Mouse (Mus musculus) liver, embryonic 14.5 days (tissue): ENCODE results near the gene Igfbp7. TPM values are rescaled to one million over a fixed set of nuclear protein-coding genes. Genes with fewer than 3 reads are reported as not detected.

Experiments
- ATAC-seq: fragments of 200-750 bp; cut with Nextera tagmentation; 2 replicates; pipeline ENCODE4 v1.8.0; 2017; ENCODE audit warnings: moderate number of reproducible peaks, mild to moderate bottlenecking, moderate library complexity; ENCODE audit not compliant: insufficient read depth
- DNase-seq, 3 experiments: peaks; one replicate each; pipeline ENCODE4 v3.0.0-alpha.2; 2012 to 2013; ENCODE audit warnings: low read depth in 3 of 3, low spot score in 3 of 3
- H3K27ac ChIP-seq: fragments of 300-500 bp; sonication (generic); 2 replicates; pipeline ENCODE4 v1.5.1; 2014; ENCODE audit warnings: moderate library complexity, mild to moderate bottlenecking, control low read depth, inconsistent platforms
- H3K27me3 ChIP-seq: fragments of 300-500 bp; sonication (generic); 2 replicates; pipeline ENCODE4 v1.6.1; 2014; ENCODE audit warnings: mild to moderate bottlenecking, low read length, moderate library complexity; ENCODE audit not compliant: control insufficient read depth, insufficient read depth
- H3K36me3 ChIP-seq: fragments of 300-500 bp; sonication (generic); replicated peaks from 2 replicates; pipeline ENCODE4 v1.6.1; 2014; ENCODE audit warnings: low read depth; ENCODE audit not compliant: control insufficient read depth, insufficient read depth
- H3K4me1 ChIP-seq, 2 experiments: fragments of 200-500 bp in 1 of 2; fragments of 300-500 bp in 1 of 2; sonication (generic) in 1 of 2; replicated peaks; 2 replicates each; pipeline ENCODE4 v1.6.1; 2012 to 2014; ENCODE audit warnings: antibody characterized with exemption in 1 of 2, inconsistent platforms in 1 of 2, low read length in 1 of 2; ENCODE audit not compliant: control insufficient read depth in 2 of 2, insufficient read depth in 2 of 2
- H3K4me2 ChIP-seq: fragments of 300-500 bp; sonication (generic); 2 replicates; pipeline ENCODE4 v1.6.1; 2014; ENCODE audit warnings: low read depth, mild to moderate bottlenecking, control low read depth, moderate library complexity
- H3K4me3 ChIP-seq, 2 experiments: fragments of 200-500 bp in 1 of 2; fragments of 300-500 bp in 1 of 2; sonication (generic) in 1 of 2; 2 replicates each; pipeline ENCODE4 v1.5.1; 2012 to 2014; ENCODE audit warnings: low read depth in 2 of 2, low read length in 2 of 2, mild to moderate bottlenecking in 2 of 2, control low read depth in 1 of 2, inconsistent platforms in 1 of 2, moderate library complexity in 1 of 2; ENCODE audit not compliant: insufficient read depth in 1 of 2
- H3K9ac ChIP-seq: fragments of 300-500 bp; sonication (generic); replicated peaks from 2 replicates; pipeline ENCODE4 v1.6.1; 2014; ENCODE audit warnings: mild to moderate bottlenecking, control low read depth, moderate library complexity
- H3K9me3 ChIP-seq: fragments of 300-500 bp; sonication (generic); 2 replicates; pipeline ENCODE4 v1.6.1; 2016; ENCODE audit warnings: low read length, mixed read lengths; ENCODE audit not compliant: control insufficient read depth
- CTCF ChIP-seq: IDR thresholded peaks from 2 replicates; pipeline ENCODE4 v1.5.1; 2016; ENCODE audit warnings: antibody characterized with exemption, low read depth, control low read depth
- EP300 ChIP-seq: IDR thresholded peaks from 2 replicates; pipeline ENCODE4 v1.6.1; 2016; ENCODE audit warnings: antibody characterized with exemption, low read depth
- WGBS: fragments of 180-500 bp; shearing (Covaris S2); extraction: QIAGEN DNeasy Blood & Tissue Kit; methylation state at CpG from one replicate; pipeline ENCODE4 v1.1.7; 2014; ENCODE audit not compliant: insufficient replicate concordance; 5-methylcytosine and 5-hydroxymethylcytosine counted together
- polyA plus RNA-seq, 2 experiments: library from polyadenylated mRNA; depleted of rRNA in 1 of 2; stranded (reverse) in 1 of 2; unstranded in 1 of 2; fragments of >200 nt; fragmentation: Nextera tagmentation in 1 of 2; extraction: Ambion mirVana in 1 of 2; gene quantifications; 2 replicates each; pipeline versions ENCODE4 v1.2.1 to v1.2.3; 2012 to 2014

The Igfbp7 gene
- polyA plus RNA-seq, 2 experiments: 14.5 to 16.7 TPM

- H3K9ac ChIP-seq: no peak overlapping the region
- no peaks in the 10 kb centered on the region for H3K27me3 ChIP-seq
- 88% methylated on average over 15 of the region's 15 CpGs for WGBS
- H3K4me3 ChIP-seq: no peak overlapping the region
- no peak for ATAC-seq
- no peak overlapping the region for H3K4me2 ChIP-seq
- TF ChIP-seq CTCF: peak; percentile 34
- TF ChIP-seq EP300: no peak
- no peak overlapping the region for H3K27ac ChIP-seq
- DNase-seq: no peak
- peaks cover 0 to 2% of the 10 kb centered on the region in 2 experiments; a peak in 2 of 4 replicates for H3K4me1 ChIP-seq
- peaks cover 35% of the 10 kb centered on the region for H3K36me3 ChIP-seq
- H3K9me3 ChIP-seq: no peaks in the 10 kb centered on the region
These were observed 57.7 kb downstream of the Igfbp7 start for GRCm38 (mm10) chr5:77349971-77350658.

GRCm38 (mm10) chr5:77348901-77349300 lies 58.9 kb downstream of the Igfbp7 start:
- no peak overlapping the region for H3K4me3 ChIP-seq
- no peaks in the 10 kb centered on the region for H3K9me3 ChIP-seq
- H3K27me3 ChIP-seq: no peaks in the 10 kb centered on the region
- no peaks in the 10 kb centered on the region for H3K4me1 ChIP-seq
- no peak overlapping the region for H3K27ac ChIP-seq
- H3K36me3 ChIP-seq: peaks cover 46% of the 10 kb centered on the region
- TF ChIP-seq CTCF (no peak), EP300 (no peak)
- DNase-seq (no peak), ATAC-seq (no peak)
- 90% methylated on average over 8 of the region's 8 CpGs for WGBS
- no peak overlapping the region for H3K4me2 ChIP-seq
- no peak overlapping the region for H3K9ac ChIP-seq

- Histone ChIP-seq H3K9me3 (no peaks in the 10 kb centered on the region), H3K4me2 (no peak overlapping the region), H3K27ac (no peak overlapping the region), H3K4me3 (no peak overlapping the region), H3K9ac (no peak overlapping the region), H3K4me1 (no peaks in the 10 kb centered on the region), H3K36me3 (peaks cover 58% of the 10 kb centered on the region), H3K27me3 (no peaks in the 10 kb centered on the region)
- WGBS: 72% methylated on average over 4 of the region's 4 CpGs
- DNase-seq (no peak), ATAC-seq (no peak)
- TF ChIP-seq EP300: no peak
- TF ChIP-seq CTCF: no peak
These were observed 67.8 kb downstream of the Igfbp7 start for GRCm38 (mm10) chr5:77340033-77340432.

GRCm38 (mm10) chr5:77330154-77330553 lies 77.7 kb downstream of the Igfbp7 start:
- H3K27ac ChIP-seq: no peak overlapping the region
- WGBS: 65% methylated on average over 5 of the region's 5 CpGs
- no peak overlapping the region for H3K4me3 ChIP-seq
- H3K9me3 ChIP-seq: no peaks in the 10 kb centered on the region
- H3K27me3 ChIP-seq: no peaks in the 10 kb centered on the region
- H3K4me1 ChIP-seq: no peaks in the 10 kb centered on the region
- peaks cover 76% of the 10 kb centered on the region for H3K36me3 ChIP-seq
- ATAC-seq (no peak), DNase-seq (no peak)
- no peak for TF ChIP-seq CTCF
- no peak for TF ChIP-seq EP300
- H3K4me2 ChIP-seq: no peak overlapping the region
- no peak overlapping the region for H3K9ac ChIP-seq

GRCm38 (mm10) chr5:77324936-77325335 lies 82.9 kb downstream of the Igfbp7 start:
- no peak overlapping the region for H3K4me2 ChIP-seq
- no peak overlapping the region for H3K9ac ChIP-seq
- WGBS: 74% methylated on average over 1 of the region's 1 CpGs
- no peaks in the 10 kb centered on the region for H3K27me3 ChIP-seq
- no peaks in the 10 kb centered on the region for H3K4me1 ChIP-seq
- H3K27ac ChIP-seq: no peak overlapping the region
- ATAC-seq (no peak), DNase-seq (no peak)
- no peaks in the 10 kb centered on the region for H3K9me3 ChIP-seq
- H3K4me3 ChIP-seq: no peak overlapping the region
- peaks cover 83% of the 10 kb centered on the region for H3K36me3 ChIP-seq
- TF ChIP-seq EP300 (no peak), CTCF (no peak)
